Mouse (Mus musculus) gastrocnemius, adult 18-20 months (tissue): ENCODE measurements around the gene Ndufaf3. TPM values are rescaled to one million over a fixed set of nuclear protein-coding genes. Genes with fewer than 3 reads are reported as not detected.

Experiments used
- DNase-seq: peaks from one replicate; pipeline ENCODE4 v3.0.0; 2021; ENCODE audit warnings: low spot score
- total RNA-seq, 2 experiments: library from RNA; stranded (reverse); gene quantifications; 2 replicates each; pipeline ENCODE4 v1.2.3; 2021

The Ndufaf3 gene
- total RNA-seq, 2 experiments from 2014 or later, result 29.3 to 30.0 TPM

GRCm38 (mm10) chr9:108573774-108574690 is 6.8 kb upstream of the Ndufaf3 start:
- peak; percentile 30 for DNase-seq

- DNase-seq, result no peak
These were observed 5.1 kb upstream of the Ndufaf3 start for GRCm38 (mm10) chr9:108572321-108572720.

GRCm38 (mm10) chr9:108571401-108571973 is 4.3 kb upstream of the Ndufaf3 start:
- no peak for DNase-seq

DNA sequence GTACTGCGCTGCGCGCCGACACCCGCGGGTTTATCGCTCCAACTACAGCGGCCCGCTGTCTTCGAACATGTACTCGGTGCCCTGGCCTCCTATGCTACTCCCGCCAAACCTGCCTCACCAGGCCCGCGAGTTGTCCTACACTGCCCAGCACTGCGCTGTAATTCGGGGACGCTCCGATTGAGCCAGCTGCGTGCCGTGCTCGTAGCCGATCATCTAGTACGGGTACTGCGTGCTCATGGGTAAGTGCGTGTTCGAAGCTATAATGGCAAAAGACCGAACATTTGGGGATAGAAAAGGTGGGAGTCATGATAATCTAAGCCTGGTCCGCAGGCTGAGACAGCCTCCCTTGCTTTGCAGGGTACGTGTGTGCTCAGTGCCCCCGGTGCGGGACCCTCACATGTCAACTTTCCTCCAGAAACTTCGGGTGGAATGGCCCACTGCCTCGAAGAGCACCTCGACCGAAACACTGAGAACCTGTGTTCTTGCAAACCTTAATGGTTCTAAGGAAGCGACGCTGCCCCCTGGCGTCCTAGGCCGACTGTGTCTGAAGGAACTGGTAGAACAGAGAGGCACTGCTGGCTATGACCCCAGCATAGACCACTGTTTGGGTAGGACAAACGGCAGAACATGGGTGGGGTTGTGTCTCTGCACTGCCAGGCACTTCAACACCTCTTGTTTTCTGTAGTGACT is 3.1 kb upstream of the Ndufaf3 start:
- peak; percentile 66 for DNase-seq

DNA sequence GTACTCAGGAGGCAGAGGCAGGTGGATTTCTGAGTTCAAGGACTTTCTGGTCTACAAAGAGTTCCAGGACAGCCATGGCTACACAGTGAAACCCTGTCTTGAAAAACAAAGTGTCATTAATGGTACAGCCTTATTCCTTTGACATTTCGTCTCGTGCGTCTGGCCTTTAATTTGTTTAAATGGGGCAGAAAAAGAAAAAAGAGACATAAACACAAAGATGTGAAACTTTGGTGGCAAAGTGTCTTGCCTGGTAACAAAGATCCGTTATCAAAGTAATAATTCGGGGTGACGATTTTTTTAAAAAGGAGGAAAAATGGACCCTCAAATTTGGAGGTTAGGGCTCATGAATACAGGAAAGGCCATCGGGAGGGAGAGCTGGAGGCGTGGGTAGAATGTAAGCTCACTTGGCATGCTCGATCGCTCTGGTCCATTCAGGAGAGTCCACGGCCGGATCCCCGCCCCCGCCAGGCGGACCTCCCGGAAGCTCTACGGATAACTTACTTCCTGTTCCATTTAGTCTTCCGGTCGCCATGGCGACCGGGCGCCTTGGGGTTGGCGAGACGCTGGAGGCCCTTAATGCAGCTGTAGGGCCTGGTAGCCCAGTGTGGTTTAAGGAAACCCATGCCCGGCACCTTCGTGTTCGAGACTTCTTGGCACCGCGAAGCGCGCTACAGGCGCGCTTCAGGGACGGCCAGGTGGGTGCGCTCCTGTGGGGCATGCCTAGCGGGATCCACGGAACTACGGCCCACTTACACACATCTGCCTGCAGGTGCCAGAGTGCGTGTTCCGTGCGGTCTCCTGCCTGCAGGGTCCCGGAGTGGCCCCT is 2.4 kb upstream of the Ndufaf3 start, which contains the start of gene Dalrd3:
TSS of gene Dalrd3 (plus strand) at position 506 of the 826 bp plus-strand sequence.
- DNase-seq, result peak; percentile 88

DNA sequence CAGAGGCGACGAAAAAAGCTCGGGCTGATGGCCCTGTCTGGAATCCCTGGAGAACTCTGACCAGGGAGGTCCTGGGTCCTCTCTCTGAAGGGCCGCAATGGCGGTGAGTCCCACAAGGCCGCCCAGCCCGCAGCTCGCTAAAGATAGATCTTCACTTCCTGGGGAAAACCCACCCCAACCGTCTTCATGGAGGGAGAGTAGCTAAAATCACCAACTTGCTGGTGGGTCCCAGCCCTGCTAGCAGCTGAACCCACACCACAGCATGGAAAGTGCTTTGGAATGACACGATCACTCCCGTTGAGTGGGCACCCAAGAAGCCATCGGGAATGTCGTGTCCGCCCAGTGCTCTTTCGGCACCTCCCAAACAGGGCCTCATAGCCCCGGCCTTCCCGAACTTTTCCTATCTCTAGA is 1.3 kb upstream of the Ndufaf3 start:
- no peak for DNase-seq

DNA sequence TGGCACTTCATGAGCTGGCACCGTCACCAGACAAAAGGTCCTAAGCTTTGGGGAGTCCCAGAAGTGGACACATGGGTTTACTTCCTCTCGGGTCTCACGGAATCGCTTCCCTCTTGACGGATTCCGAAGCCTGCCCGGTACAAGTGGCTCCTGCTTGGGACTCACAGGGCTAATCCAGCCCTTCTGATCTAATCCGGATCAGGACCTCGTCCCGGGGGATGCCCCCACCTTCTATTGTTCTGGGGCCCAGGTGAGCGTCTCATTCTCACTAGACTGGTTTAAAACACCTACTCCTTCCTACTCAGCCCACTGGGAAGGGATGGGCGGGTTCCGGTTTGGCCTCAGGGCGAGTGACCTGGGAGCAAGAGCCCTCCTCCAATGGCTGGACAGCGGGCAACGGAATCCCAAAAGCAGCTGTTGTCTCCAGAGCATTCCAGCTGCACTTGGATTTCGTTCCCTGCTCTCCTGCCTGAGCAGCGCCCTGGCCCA is 741 bp upstream of the Ndufaf3 start:
- DNase-seq, result peak; percentile 29

DNA sequence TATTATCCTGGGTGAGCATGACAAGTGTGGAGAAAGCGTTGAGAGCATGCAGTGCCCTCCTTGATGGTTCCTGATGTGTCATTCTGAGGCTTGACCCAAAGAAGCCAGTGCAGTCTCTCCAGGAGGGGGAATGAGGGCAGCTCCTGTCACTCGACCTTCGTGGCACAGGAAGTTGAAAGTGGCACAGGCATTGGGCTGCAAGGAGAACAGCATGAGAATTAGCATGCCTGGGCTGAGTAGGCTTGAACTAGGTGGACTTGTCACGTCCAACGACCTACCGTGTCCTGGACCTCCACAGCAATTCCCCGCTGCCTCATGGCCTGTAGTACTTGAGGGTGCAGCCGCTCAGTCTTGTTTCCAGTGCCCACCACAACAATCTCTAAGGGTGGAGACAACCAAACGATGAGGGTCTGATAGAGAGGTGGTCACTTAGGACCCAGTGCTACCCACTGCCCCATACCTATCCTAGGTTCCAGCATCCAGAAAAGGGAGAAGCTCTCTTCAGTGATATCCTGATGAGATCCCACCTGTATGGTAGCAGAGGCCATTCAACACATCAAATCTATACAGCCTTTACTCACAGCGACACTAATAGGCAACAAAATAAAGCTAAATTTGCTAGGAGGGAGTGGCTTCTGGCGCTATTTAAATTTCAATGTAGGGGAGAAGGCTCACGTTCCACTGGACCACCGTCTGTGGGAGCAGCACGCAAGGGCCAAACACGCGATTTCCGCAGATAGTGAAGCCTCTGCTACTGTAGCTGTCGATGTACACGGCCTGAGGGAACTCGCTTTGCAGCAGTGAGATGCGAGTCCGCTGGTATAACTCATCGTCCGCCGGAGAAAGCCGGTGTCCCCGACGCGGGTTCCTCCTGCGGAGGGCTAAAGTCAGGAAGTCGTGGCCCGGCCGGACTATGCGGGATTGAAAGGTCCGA is 1.1 kb downstream of the Ndufaf3 start:
- no peak for DNase-seq

DNA sequence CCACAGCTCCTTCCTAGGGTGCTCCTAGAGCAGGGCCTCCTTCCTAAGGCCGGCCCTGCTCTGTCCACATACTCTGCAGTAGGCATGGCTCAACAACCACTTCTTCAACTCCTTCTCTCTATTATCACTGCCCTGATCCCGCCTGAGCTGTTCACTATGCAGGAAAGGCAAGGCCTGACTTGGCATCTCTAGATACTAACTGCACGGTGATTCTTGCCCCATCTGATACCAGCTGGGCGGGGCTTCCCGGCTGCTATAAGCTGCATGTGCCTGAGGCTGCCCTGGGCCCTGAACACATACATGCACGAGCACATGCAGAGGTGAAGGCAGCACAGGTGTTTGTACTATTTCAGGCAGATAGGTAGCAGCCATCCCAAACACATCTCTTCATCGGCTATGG is 3.1 kb downstream of the Ndufaf3 start:
- no peak for DNase-seq

DNA sequence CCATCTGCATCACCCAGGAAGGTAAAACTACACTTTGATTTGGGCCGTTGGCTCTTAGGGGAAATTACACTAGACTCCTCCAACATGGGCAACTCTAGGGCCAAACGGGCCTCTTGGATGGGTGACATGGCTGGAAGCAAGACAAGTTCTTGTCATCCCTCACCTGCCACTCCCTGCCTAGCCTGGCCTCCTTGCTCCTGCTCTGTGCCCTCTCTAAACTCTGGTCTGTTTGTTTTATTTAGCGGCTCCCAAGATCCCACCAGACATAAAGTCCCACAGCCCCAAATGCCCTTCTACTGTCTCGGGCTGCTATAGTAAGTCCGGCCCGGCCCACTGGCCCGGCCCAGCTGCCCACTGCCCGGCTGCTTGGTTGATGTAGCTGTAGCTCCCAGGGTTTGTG is 3.6 kb downstream of the Ndufaf3 start:
- DNase-seq, result no peak

- DNase-seq, result peak; percentile 96
These were observed 6.9 kb downstream of the Ndufaf3 start, which contains the start of gene Impdh2 for GRCm38 (mm10) chr9:108560227-108560841. Gene Impdh2 (plus strand): TSS chr9:108560286.

GRCm38 (mm10) chr9:108559169-108559568 is 8.1 kb downstream of the Ndufaf3 start:
- DNase-seq, result no peak

- no peak for DNase-seq
These were observed 20.4 kb downstream of the Ndufaf3 start for GRCm38 (mm10) chr9:108546875-108547274.

- DNase-seq, result no peak
These were observed 21.2 kb downstream of the Ndufaf3 start for GRCm38 (mm10) chr9:108545986-108546385.

DNA sequence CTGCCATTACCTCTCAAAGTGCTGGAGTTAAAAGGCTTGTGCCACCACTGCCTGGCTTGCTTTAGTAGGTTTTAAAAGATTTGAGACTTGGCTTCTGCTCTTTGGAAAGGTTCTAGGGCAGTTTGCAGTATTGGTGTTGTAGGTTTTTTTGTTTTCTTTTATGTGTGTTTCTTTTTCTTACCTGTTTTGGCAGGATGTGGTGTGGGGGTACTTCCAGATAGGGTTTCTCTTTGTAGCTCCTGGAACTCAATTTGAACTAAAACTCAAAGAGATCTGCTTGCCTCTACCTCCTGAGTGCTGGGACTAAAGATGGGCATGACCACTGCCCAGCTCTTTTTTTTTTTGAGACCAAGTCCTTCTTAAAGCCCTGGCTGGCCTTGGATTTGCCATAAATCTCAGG is 26.4 kb downstream of the Ndufaf3 start:
- DNase-seq, result no peak

DNA sequence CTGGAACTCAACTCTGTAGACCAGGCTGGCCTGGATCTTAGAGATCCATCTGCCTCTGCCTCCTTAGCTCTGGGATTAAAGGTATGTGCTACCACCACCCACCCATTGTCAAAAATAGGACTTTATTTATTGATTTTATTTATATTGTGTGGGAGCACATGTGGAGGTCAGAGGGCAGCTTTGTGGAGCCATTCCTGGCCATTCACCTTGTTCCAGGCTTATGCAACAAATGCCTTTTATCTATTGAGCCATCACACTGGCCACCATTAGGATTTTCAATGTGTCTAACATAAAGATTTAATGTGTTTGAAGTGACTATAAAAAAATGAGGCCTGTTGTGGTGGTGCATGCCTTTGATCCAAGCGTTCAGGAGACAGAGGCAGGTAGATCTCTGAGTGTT is 35.7 kb downstream of the Ndufaf3 start:
- DNase-seq, result no peak

DNA sequence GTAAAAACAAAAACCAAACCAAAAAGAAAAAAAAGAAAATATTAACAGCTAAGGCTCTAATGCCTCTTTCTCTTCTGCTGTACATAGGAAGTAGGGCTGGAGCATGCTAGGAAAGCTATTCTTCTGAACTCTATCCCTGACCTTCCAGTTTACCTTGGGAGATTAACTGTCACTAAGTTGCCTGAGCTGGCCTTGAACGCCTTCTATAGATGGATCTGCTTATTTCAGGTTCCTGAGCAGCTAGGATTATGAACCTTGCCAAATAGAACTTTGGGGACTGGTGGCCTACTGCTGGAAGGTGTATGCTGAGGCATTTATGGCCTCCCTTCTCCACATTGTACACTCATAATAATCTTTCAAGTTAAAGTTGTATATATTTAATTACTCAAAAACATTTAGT is 36.3 kb downstream of the Ndufaf3 start:
- DNase-seq, result no peak

GRCm38 (mm10) chr9:108525400-108525799 is 41.8 kb downstream of the Ndufaf3 start:
- no peak for DNase-seq

- no peak for DNase-seq
These were observed 43.9 kb downstream of the Ndufaf3 start for GRCm38 (mm10) chr9:108523341-108523740.
